Mouse (Mus musculus): ENCODE results near the gene Magi2. TPM values are rescaled to one million over a fixed set of nuclear protein-coding genes. Genes with fewer than 3 reads are reported as not detected.

Gene Magi2
- polyA plus RNA-seq, 1 experiment from 2014 or later = 1.7 TPM

DNA sequence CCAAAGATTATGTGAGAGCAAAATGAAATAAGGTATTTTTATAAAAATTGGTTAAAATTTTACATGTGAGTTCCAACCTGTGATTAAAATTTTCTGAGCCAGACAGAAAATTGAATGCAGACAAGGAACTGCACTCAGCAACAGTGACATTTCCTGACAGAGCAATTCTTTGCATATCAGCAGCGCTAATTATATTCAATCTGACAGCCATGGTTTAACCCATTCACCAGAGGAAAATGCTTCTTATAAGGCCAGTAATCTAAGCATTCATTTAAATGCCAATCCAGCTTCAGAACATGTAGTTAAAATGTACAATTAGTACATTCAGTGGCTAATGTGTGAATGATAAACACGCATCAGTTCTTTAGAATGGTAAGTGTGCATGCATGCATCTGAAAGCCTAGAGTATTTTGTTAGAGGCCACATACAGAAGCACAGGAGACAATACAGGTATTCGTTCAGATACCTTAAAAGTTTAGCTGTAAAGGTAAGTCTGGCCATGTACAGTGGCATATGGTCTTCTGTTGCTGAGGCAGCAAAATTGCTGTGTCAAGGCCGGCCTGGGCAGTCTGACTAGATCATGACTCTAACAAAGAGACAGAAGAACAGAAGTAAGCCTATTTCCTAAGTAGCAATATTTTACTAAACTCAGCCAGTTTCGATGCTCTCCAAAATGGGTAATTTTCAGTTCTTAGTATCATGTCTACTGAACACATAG lies 576.4 kb downstream of the Magi2 start:
- no peak overlapping the region for H3K4me2 ChIP-seq
- no peak for DNase-seq (ENCODE audit: low spot score)
- ATAC-seq (replicated peaks; ENCODE audit: low FRiP score) = no peak
- no peak overlapping the region for H3K9ac ChIP-seq (ENCODE audit: low read depth, low read length)
- no peaks in the 10 kb centered on the region for H3K27me3 ChIP-seq (replicated peaks; ENCODE audit: control insufficient read depth, insufficient read depth, low read length)
- no peaks in the 10 kb centered on the region for H3K36me3 ChIP-seq (ENCODE audit: control insufficient read depth, insufficient read depth, low read length)
- no peaks in the 10 kb centered on the region for H3K9me3 ChIP-seq (ENCODE audit: control insufficient read depth, low read length)
- H3K27ac ChIP-seq (ENCODE audit: low read depth, low read length) = no peak overlapping the region
- no peaks in the 10 kb centered on the region for H3K4me1 ChIP-seq (replicated peaks; ENCODE audit: control insufficient read depth, insufficient read depth, low read length)
- 83% methylated on average over 5 of the region's 5 CpGs for WGBS
- no peak overlapping the region for H3K4me3 ChIP-seq (ENCODE audit: low read depth, low read length)

- no peak overlapping the region for H3K27ac ChIP-seq (ENCODE audit: low read depth, low read length)
- H3K36me3 ChIP-seq (ENCODE audit: control insufficient read depth, insufficient read depth, low read length) = no peaks in the 10 kb centered on the region
- H3K4me3 ChIP-seq (ENCODE audit: low read depth, low read length) = no peak overlapping the region
- WGBS = 75% methylated on average over 2 of the region's 2 CpGs
- H3K9ac ChIP-seq (ENCODE audit: low read depth, low read length) = no peak overlapping the region
- no peaks in the 10 kb centered on the region for H3K27me3 ChIP-seq (replicated peaks; ENCODE audit: control insufficient read depth, insufficient read depth, low read length)
- no peak for ATAC-seq (replicated peaks; ENCODE audit: low FRiP score)
- no peaks in the 10 kb centered on the region for H3K9me3 ChIP-seq (ENCODE audit: control insufficient read depth, low read length)
- H3K4me1 ChIP-seq (replicated peaks; ENCODE audit: control insufficient read depth, insufficient read depth, low read length) = no peaks in the 10 kb centered on the region
- no peak overlapping the region for H3K4me2 ChIP-seq
- no peak for DNase-seq (ENCODE audit: low spot score)
These were observed 595.7 kb downstream of the Magi2 start for GRCm38 (mm10) chr5:19822502-19822901.

DNA sequence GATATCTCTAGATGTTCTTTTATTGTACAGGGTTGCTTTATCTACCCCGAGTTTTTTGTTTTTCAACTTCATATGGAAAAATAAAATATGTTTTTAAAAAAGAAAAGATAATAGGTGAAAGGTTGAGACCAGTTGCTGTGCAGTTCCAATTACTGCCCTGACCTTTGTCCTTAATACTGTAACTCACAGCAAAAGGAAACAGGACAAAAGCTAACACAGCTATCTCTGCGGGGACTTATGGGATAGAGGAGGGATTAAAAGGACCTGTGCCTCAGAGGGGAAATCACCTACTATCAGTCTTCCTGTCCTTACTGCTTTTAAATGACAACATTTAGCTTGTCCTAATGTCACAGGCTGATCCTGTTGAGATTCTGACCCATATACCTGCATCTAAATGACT lies 599.1 kb downstream of the Magi2 start:
- Histone ChIP-seq H3K27ac (ENCODE audit: low read depth, low read length) (no peak overlapping the region), H3K4me2 (no peak overlapping the region), H3K9ac (ENCODE audit: low read depth, low read length) (no peak overlapping the region), H3K4me3 (ENCODE audit: low read depth, low read length) (no peak overlapping the region), H3K4me1 (replicated peaks; ENCODE audit: control insufficient read depth, insufficient read depth, low read length) (no peaks in the 10 kb centered on the region), H3K9me3 (ENCODE audit: control insufficient read depth, low read length) (no peaks in the 10 kb centered on the region), H3K27me3 (replicated peaks; ENCODE audit: control insufficient read depth, insufficient read depth, low read length) (no peaks in the 10 kb centered on the region), H3K36me3 (ENCODE audit: control insufficient read depth, insufficient read depth, low read length) (no peaks in the 10 kb centered on the region)
- 53% methylated on average over 2 of the region's 2 CpGs for WGBS
- DNase-seq (ENCODE audit: low spot score) = no peak
- no peak for ATAC-seq (replicated peaks; ENCODE audit: low FRiP score)

GRCm38 (mm10) chr5:19829341-19829740 lies 602.5 kb downstream of the Magi2 start:
- Histone ChIP-seq H3K4me1 (replicated peaks; ENCODE audit: control insufficient read depth, insufficient read depth, low read length) (no peaks in the 10 kb centered on the region), H3K4me3 (ENCODE audit: low read depth, low read length) (no peak overlapping the region), H3K27me3 (replicated peaks; ENCODE audit: control insufficient read depth, insufficient read depth, low read length) (no peaks in the 10 kb centered on the region), H3K36me3 (ENCODE audit: control insufficient read depth, insufficient read depth, low read length) (no peaks in the 10 kb centered on the region), H3K9me3 (ENCODE audit: control insufficient read depth, low read length) (no peaks in the 10 kb centered on the region), H3K9ac (ENCODE audit: low read depth, low read length) (no peak overlapping the region), H3K27ac (ENCODE audit: low read depth, low read length) (no peak overlapping the region), H3K4me2 (no peak overlapping the region)
- no peak for DNase-seq (ENCODE audit: low spot score)
- WGBS = 89% methylated on average over 2 of the region's 2 CpGs
- no peak for ATAC-seq (replicated peaks; ENCODE audit: low FRiP score)

DNA sequence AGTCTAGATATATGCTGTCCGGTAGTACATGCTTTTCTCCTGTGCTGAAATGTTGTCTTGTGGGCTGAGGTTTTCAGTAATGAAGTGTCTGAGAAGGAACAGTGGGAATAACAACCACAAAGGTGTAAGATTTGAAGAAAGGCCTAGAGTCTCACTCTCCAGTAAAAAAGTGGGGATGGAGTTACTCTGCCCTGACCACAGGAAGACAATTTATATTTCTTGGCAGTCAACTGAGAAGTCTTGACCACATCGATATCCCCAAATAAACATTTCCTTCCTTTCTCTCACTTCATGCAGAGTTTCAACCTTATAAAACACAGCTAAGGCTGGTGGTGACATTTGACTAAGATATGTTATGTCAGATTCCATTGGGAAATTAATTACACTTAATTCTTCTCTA lies 636.0 kb downstream of the Magi2 start:
- WGBS = 47% methylated on average over 2 of the region's 2 CpGs
- H3K9me3 ChIP-seq (ENCODE audit: control insufficient read depth, low read length) = no peaks in the 10 kb centered on the region
- DNase-seq (ENCODE audit: low spot score) (no peak), ATAC-seq (replicated peaks; ENCODE audit: low FRiP score) (no peak)
- no peak overlapping the region for H3K27ac ChIP-seq (ENCODE audit: low read depth, low read length)
- no peaks in the 10 kb centered on the region for H3K27me3 ChIP-seq (replicated peaks; ENCODE audit: control insufficient read depth, insufficient read depth, low read length)
- no peak overlapping the region for H3K4me2 ChIP-seq
- H3K4me3 ChIP-seq (ENCODE audit: low read depth, low read length) = no peak overlapping the region
- no peaks in the 10 kb centered on the region for H3K36me3 ChIP-seq (ENCODE audit: control insufficient read depth, insufficient read depth, low read length)
- no peak overlapping the region for H3K9ac ChIP-seq (ENCODE audit: low read depth, low read length)
- no peaks in the 10 kb centered on the region for H3K4me1 ChIP-seq (replicated peaks; ENCODE audit: control insufficient read depth, insufficient read depth, low read length)

DNA sequence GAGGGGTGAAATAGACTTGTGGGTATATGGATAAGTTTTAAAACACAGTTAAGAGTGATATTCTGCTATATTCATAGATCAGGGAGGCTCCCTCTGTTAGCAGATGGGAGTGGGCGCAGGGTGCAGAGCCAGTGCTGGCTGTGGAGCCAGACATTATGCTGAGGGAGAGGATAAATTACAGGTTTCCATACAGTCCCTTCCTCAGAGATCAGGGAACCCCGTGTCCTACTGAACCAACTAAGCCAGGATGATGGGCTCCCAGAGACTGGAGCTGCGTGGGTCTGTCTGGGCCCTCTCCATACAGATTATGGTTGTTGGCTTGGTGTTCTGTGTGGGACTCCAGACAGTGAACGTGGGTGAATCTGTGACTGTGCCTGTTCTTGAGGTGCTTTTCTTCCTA lies 643.6 kb downstream of the Magi2 start:
- ATAC-seq (replicated peaks; ENCODE audit: low FRiP score) (no peak), DNase-seq (ENCODE audit: low spot score) (no peak)
- Histone ChIP-seq H3K4me1 (replicated peaks; ENCODE audit: control insufficient read depth, insufficient read depth, low read length) (no peaks in the 10 kb centered on the region), H3K27ac (ENCODE audit: low read depth, low read length) (no peak overlapping the region), H3K36me3 (ENCODE audit: control insufficient read depth, insufficient read depth, low read length) (no peaks in the 10 kb centered on the region), H3K4me3 (ENCODE audit: low read depth, low read length) (no peak overlapping the region), H3K9me3 (ENCODE audit: control insufficient read depth, low read length) (no peaks in the 10 kb centered on the region), H3K4me2 (no peak overlapping the region), H3K9ac (ENCODE audit: low read depth, low read length) (no peak overlapping the region), H3K27me3 (replicated peaks; ENCODE audit: control insufficient read depth, insufficient read depth, low read length) (no peaks in the 10 kb centered on the region)
- 78% methylated on average over 4 of the region's 4 CpGs for WGBS

DNA sequence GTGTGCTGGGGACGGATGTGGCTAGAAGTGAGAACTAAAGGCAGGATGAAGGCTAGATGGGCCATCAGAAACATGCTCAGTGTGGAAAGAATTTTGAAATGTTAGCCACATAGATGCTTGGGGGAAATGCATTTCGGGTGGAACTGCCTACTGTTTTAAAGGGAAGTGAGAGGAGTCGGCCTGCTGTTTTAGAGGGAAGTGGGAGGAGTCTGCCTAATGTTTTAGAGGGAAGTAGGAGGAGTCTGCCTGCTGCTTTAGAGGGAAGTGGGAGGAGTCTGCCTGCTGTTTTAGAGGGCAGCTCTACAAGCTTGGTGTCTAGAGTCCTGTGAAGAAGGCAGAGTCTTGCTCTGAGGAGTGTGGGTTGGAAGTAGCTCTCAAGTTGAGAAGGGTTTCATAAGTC lies 664.9 kb downstream of the Magi2 start:
- Histone ChIP-seq H3K4me1 (replicated peaks; ENCODE audit: control insufficient read depth, insufficient read depth, low read length) (no peaks in the 10 kb centered on the region), H3K9ac (ENCODE audit: low read depth, low read length) (no peak overlapping the region), H3K27ac (ENCODE audit: low read depth, low read length) (no peak overlapping the region), H3K4me2 (no peak overlapping the region), H3K4me3 (ENCODE audit: low read depth, low read length) (no peak overlapping the region), H3K36me3 (ENCODE audit: control insufficient read depth, insufficient read depth, low read length) (no peaks in the 10 kb centered on the region), H3K27me3 (replicated peaks; ENCODE audit: control insufficient read depth, insufficient read depth, low read length) (no peaks in the 10 kb centered on the region), H3K9me3 (ENCODE audit: control insufficient read depth, low read length) (no peaks in the 10 kb centered on the region)
- ATAC-seq (replicated peaks; ENCODE audit: low FRiP score) (no peak), DNase-seq (ENCODE audit: low spot score) (no peak)
- 54% methylated on average over 3 of the region's 3 CpGs for WGBS

- Histone ChIP-seq H3K4me3 (ENCODE audit: low read depth, low read length) (no peak overlapping the region), H3K27ac (ENCODE audit: low read depth, low read length) (no peak overlapping the region), H3K9me3 (ENCODE audit: control insufficient read depth, low read length) (no peaks in the 10 kb centered on the region), H3K4me2 (no peak overlapping the region), H3K4me1 (replicated peaks; ENCODE audit: control insufficient read depth, insufficient read depth, low read length) (no peaks in the 10 kb centered on the region), H3K9ac (ENCODE audit: low read depth, low read length) (no peak overlapping the region), H3K27me3 (replicated peaks; ENCODE audit: control insufficient read depth, insufficient read depth, low read length) (no peaks in the 10 kb centered on the region), H3K36me3 (ENCODE audit: control insufficient read depth, insufficient read depth, low read length) (no peaks in the 10 kb centered on the region)
- ATAC-seq (replicated peaks; ENCODE audit: low FRiP score) (no peak), DNase-seq (ENCODE audit: low spot score) (no peak)
- 67% methylated on average over 6 of the region's 6 CpGs for WGBS
These were observed 669.1 kb downstream of the Magi2 start for GRCm38 (mm10) chr5:19895893-19896292.

DNA sequence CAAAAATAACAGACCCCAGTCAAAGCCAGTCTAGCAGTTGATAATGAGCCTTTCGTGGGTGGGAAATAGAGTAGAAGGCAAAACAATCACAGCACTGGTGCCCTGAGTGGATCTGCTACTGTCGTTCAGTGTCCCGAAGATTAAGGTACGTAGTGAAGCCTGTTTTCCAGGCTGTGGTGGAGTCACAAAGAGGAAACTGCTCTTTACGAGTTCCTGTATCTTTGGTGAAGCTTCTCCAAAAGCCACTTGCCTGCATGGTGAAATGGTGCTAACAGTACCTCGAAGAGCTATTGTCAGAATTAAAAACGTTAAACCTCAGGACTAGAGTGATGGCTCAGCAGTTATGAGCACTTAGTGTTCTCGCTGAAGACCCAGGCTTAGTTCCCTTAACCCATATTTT lies 674.8 kb downstream of the Magi2 start:
- Histone ChIP-seq H3K9ac (ENCODE audit: low read depth, low read length) (no peak overlapping the region), H3K9me3 (ENCODE audit: control insufficient read depth, low read length) (no peaks in the 10 kb centered on the region), H3K4me2 (no peak overlapping the region), H3K27ac (ENCODE audit: low read depth, low read length) (no peak overlapping the region), H3K4me1 (replicated peaks; ENCODE audit: control insufficient read depth, insufficient read depth, low read length) (no peaks in the 10 kb centered on the region), H3K36me3 (ENCODE audit: control insufficient read depth, insufficient read depth, low read length) (no peaks in the 10 kb centered on the region), H3K4me3 (ENCODE audit: low read depth, low read length) (no peak overlapping the region), H3K27me3 (replicated peaks; ENCODE audit: control insufficient read depth, insufficient read depth, low read length) (0 out of 2 replicates have a peak, but pooled peaks cover 2% of the 10 kb centered on the region)
- ATAC-seq (replicated peaks; ENCODE audit: low FRiP score) (no peak), DNase-seq (ENCODE audit: low spot score) (no peak)
- 60% methylated on average over 8 of the region's 8 CpGs for WGBS
